Mouse (Mus musculus) lung, postnatal 10 days (tissue): Measurements from ENCODE around the gene Tspo.

Experiments
- DNase-seq: peaks from one replicate; pipeline ENCODE4 v3.0.0; 2021

Tspo gene

GRCm38 (mm10) chr15:83546029-83546428, 17.4 kb upstream of the Tspo start:
- DNase-seq: no peak

DNA sequence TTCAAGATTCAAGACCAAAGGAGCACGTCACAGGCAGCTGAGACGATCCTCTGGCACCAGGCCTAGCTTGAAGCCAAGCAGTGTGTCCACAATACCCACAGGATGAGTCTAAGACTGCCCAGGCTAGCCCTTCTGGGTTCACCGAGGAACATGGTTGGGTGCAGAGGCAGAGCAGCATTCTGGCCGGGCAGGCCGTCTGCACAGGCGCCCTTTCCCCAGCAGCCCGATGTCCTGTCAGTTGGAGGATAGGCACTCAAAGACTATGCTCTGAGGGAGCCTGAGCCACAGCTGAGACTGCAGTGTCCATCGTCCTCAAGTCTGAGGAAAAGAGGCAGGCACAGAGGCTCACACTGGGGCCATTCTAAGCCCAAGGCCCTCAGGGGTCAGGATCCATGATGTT, 16.2 kb upstream of the Tspo start:
- DNase-seq: no peak

DNA sequence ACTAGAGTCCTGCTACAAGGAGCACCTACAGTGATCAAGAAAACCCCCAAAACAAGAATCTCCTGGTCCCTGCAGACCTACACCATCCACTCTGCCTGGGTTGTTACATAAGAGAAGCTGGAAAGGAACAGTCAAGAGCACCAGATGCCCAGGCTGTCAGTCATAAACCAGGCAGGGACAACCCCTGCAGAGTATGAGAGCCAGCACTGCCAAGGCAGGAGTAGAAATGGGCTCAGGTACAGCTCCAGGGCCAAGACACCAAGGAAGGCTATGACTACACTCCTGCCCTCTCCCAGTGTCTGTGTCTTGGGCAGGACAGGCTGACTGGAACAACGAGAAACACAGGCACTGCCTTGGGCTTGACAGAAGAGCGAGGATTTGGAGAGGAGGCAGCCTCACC, 13.3 kb upstream of the Tspo start:
- DNase-seq: no peak

GRCm38 (mm10) chr15:83553831-83554230, 9.6 kb upstream of the Tspo start:
- DNase-seq: no peak

- peak; percentile 93 for DNase-seq
These were observed 8.0 kb upstream of the Tspo start for GRCm38 (mm10) chr15:83555161-83555974.

GRCm38 (mm10) chr15:83560941-83561477, 2.4 kb upstream of the Tspo start:
- DNase-seq: no peak

GRCm38 (mm10) chr15:83562626-83563270, 644 bp upstream of the Tspo start:
- peak; percentile 96 for DNase-seq

DNA sequence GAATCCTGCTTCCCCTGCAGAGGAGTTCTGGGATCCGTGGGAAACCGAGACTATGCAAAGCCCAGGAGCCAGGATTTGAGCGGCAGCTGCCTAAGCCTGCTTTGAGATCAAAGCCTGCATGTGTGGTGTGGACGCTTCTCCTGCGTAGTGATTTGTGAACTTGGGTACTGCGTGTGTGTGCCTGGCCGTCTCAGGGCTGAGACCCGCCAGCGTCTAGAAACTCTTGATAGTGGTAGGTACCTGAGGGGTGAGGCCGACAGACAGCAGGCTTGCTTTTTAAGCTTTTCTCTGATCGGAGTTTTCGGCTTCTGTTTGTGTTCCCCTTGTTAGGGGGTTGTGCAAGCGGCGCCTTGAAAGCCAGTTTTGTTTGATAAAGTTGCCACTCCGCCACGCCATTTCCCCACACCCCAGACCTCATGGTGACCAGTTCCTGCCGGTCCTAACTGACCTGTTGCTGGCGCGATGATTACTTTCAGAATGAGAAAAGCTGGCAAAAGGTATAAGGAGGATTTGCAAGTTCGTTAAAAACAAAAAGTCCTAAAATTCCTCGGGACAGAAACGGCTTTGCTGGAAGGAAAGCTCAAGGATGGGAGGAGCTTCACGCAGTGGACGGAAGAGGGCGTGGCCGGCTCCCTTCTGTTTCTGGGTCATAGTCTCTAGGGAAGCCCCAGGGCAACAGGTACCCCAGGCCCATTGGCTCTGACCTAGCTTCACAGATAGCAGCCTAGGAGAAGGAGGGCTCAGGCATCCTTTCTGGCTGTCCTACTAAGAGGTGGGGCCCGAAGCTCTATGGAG, 662 bp downstream of the Tspo start:
- peak; percentile 75 for DNase-seq

- peak; percentile 36 for DNase-seq
These were observed 2.0 kb downstream of the Tspo start for GRCm38 (mm10) chr15:83565434-83565833.

DNA sequence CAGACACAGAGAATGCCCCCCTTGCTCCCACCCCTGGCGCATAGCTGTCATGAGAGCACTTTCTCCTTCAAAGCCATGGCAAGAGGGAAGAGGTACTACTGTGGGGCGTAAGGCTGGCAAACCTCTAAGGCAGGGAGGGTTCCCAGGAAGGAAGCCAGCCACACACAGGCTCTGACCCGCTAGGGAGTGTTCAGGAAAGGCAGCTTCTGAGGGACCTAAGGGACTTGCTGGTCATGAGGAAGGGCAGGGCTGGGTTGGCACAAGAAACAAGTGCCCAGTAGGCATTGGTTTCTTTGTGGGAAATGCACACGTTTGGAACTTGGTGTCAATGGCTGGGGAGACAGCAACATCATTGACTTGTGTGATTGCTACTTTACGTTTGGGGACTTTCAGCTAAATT, 2.6 kb downstream of the Tspo start:
- no peak for DNase-seq

- DNase-seq: no peak
These were observed 4.3 kb downstream of the Tspo start for GRCm38 (mm10) chr15:83567728-83568127.

DNA sequence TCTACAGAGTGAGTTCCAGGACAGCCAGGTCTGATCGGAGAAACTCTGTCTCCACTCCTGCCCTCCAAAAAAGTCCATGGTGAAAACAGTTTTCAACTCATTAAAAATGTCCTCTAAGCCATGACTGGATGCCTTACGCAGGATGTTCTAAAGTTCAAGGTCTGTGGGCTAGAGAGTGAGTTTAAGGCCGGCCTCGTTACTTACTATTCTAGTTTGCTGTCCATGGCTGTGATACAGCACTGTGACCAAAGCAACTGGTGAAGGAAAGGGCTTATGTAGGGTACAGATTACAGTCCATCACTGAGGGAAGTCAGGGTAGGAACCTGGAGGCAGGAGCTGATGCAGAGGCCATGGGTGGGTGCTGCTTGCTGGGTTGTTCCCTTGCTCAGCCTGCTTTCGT, 5.2 kb downstream of the Tspo start:
- DNase-seq: no peak

DNA sequence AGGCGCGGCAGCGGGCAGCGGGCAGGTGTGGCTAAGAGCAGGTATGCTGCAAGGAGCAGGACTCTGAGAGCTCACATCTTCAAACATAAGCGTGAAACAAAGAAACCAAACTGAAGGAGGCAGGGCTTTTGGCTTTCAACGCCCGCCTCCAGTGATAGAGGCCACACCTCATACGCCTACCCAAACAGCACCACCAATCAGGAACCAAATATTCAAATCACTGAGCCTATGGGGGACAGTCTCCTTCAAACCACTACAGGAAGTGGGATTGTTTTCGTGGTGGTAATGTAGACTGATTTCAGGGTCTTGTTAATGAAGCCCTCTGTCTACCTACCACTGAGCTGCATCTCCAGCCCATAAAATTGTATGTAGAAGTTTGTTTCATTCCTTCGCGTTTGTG, 6.3 kb downstream of the Tspo start:
- no peak for DNase-seq

DNA sequence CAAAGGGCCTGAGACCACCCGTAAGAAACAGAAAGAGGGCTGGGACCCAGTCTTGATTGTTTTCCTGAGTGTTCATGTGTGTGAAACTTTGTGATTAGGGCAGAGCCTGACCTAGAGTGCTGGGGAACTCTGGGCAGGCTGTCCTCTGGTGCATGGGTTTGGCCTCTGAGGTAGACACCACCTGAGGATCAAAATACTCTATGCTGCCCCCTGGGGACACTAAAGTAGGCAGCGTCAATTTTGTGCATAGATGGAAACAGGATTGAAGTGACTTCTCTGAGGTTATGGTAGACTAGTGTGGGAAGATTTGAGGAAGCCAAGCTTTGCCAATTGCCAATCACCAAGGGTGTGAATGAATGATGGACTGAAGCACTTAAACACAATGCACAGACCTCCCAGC, 7.2 kb downstream of the Tspo start:
- DNase-seq: no peak

GRCm38 (mm10) chr15:83571636-83572035, 8.2 kb downstream of the Tspo start:
- no peak for DNase-seq

- no peak for DNase-seq
These were observed 8.7 kb downstream of the Tspo start for GRCm38 (mm10) chr15:83572132-83572531.

DNA sequence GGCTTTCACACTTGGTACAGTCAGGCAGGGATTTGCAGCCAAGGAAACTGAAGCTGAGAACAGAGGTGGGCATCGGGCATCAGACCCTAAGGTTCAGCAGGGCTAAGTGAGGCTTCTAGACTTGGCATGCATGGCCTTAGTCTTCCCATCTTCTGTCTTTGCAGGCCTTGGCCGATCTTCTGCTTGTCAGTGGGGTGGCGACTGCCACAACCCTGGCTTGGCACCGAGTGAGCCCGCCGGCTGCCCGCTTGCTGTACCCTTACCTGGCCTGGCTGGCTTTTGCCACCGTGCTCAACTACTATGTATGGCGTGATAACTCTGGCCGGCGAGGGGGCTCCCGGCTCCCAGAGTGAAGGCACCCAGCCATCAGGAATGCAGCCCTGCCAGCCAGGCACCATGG, 10.2 kb downstream of the Tspo start:
- no peak for DNase-seq

GRCm38 (mm10) chr15:83574731-83575351, 11.4 kb downstream of the Tspo start:
- DNase-seq: peak; percentile 64

DNA sequence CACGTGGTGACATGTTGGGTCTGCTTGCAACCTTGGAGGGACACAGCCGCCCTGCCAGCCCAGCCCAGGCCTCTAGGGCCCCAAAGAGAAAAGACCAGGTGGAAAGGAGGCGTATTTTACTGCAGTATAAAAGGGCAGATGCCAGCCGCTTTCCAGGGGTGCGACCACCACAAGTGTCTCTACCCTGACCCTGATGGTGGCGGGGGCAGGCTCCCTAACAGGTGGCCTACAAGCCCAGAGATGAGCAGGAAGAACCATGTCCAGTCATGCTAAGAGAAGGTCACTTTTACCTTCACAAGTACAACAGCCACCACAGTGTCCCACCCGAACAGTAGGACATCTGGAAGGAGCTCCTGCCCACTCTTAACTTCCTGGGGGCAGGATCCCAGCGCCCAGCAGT, 12.2 kb downstream of the Tspo start:
- DNase-seq: no peak

DNA sequence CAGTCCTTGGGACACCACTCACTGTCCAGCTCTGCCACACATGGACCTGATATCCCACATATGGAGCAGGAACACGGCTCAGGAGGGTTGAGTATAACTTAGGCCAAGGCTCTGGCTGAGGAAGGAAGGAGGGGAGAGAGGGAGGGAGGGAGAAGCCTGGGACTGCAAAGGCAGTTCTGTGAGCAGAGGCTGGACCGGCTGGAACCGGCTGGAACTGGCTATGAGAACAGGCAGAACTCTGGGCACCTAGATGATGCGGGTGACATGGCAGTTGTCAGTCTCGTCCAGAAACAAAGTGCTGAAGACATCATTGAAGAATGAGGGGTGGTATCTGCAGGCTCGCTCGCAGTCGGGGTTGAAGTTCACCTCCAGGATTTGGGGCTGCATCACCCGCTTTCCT, 13.3 kb downstream of the Tspo start:
- DNase-seq: no peak

- no peak for DNase-seq
These were observed 19.5 kb downstream of the Tspo start for GRCm38 (mm10) chr15:83582931-83583330.

- DNase-seq: peak; percentile 78
These were observed 20.2 kb downstream of the Tspo start for GRCm38 (mm10) chr15:83583419-83584156.
